Mouse (Mus musculus) stomach, postnatal 0 days (tissue): ENCODE data around the gene Lnx1.

ENCODE experiments used
- CTCF ChIP-seq: IDR thresholded peaks from 2 replicates; pipeline ENCODE4 v1.5.1; 2016; ENCODE audit warnings: antibody characterized with exemption, low read depth, mild to moderate bottlenecking, moderate library complexity
- EP300 ChIP-seq: optimal IDR thresholded peaks from 2 replicates; pipeline ENCODE3; 2016; ENCODE audit warnings: antibody characterized with exemption

DNA sequence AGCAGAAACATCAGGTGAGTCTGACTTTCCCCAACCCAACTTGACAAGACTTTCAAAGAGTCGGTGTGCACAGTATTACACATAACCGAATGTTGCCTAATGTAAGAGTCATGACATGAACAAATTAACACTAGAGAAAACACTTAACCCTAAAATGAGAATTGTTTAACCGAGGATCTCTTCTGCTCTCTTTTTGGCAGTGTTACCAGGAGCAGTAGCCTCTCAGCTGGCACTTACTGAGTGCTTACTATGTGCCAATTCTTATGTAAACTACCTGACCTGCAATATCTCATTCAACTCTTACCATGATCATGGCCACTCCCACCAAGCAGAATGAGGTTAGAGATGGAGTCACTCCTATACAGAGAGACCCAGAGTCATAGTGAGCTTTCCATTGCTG, 44.8 kb upstream of the Lnx1 start:
- TF ChIP-seq CTCF (no peak), EP300 (no peak)
